Mouse (Mus musculus): Measurements from ENCODE around the gene Xpo6.

The Xpo6 gene

DNA sequence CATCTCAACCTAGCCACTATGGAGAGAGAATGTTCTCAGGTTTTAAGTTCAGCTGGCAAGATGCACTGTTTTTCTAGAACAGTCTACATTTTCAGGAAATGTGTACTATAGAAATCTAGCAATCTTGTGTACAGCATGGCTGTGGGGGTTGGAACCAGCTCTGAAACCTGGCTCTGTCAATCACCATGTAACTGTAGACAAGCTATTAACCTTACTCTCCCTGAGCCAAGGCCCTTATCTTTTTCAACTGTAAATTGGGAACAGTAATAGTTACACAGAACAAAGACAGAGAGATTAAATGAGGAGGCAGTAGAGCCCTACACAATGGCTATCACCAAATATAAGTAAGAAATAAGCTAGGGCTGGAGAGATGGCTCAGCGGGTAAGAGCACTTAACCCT, 8.8 kb downstream of the Xpo6 start:
- no peak for DNase-seq (ENCODE audit: low spot score)

DNA sequence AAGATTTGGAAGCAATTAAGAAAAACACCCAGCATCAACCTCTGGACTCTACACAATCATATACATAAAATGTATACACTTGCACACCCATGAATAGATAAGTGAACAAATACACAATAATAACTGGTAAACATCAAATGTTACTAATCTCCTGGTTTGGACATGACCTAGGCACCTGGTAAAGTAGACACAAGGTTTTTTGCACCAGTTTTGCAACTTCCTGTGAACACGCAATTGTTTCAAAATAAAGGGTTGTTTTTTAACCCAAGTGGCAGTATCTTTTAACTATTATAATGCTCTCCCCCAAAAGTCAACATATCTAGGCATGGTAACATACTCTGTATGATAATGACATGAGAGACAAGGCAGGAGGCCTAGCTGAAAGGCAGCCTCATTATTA, 10.8 kb downstream of the Xpo6 start:
- no peak for DNase-seq (ENCODE audit: low spot score)

GRCm38 (mm10) chr7:126185999-126186398, 14.3 kb downstream of the Xpo6 start:
- no peak for DNase-seq (ENCODE audit: low spot score)

GRCm38 (mm10) chr7:126183583-126183982, 16.7 kb downstream of the Xpo6 start:
- DNase-seq (ENCODE audit: low spot score), result no peak

DNA sequence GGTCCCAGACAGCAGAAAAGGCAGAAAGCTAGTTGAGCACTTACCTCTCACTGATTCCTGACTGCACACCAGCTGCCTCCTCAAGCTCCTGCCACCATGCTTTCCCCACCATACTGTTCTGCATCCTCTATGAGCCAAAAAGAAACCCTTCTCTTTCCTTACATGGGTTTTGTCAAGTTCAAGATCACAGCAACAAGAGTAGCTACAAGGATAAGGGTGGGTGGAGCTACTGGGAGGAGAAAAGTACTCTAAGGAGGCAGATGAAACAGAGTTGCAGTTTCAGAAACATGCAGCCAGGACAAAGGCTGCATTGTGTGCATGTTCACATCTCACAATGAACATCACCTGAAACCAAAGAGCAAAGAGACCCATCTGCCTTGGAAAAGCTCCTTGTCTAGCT, 18.8 kb downstream of the Xpo6 start:
- DNase-seq (ENCODE audit: low spot score), result no peak

DNA sequence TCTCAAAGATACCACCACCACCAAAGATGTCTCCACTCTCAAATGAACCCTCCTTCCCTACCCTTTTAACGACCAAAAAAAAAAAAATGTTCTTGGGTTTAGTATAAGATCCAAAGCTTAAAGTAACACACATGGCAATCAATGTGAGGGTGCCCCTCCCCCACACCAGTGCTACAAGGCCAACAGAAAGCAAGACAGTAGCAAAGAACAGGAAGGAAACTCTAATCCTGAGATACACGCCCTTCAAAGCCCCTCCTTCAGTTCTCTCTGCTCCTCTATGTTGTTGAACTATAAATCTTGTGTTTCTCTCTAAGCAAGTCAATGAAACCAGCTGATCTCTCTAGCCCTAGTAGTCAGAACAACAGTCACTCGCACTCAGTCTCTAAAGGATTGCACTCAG, 19.3 kb downstream of the Xpo6 start:
- DNase-seq (ENCODE audit: low spot score), result peak; percentile 57

DNA sequence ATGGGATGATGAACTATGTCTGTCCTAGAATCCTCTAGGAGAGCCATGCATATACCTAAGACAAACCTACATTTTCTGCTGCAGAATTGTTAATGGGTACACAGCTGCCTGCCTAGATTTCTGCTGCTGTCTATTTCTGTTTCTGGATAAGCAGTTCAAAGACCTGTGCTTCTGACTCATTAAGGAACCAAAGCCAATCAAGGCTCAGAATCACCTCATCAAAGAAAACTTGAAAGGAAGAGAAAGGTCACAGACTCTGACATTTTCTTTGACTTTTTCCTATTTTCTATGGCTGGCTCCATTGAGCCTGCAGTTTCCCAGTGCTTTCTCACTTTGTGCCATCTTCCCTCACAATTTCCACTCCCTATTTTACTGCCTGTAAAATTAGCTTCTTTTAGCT, 21.5 kb downstream of the Xpo6 start:
- no peak for DNase-seq (ENCODE audit: low spot score)

GRCm38 (mm10) chr7:126175999-126176398, 24.3 kb downstream of the Xpo6 start:
- DNase-seq (ENCODE audit: low spot score), result no peak

DNA sequence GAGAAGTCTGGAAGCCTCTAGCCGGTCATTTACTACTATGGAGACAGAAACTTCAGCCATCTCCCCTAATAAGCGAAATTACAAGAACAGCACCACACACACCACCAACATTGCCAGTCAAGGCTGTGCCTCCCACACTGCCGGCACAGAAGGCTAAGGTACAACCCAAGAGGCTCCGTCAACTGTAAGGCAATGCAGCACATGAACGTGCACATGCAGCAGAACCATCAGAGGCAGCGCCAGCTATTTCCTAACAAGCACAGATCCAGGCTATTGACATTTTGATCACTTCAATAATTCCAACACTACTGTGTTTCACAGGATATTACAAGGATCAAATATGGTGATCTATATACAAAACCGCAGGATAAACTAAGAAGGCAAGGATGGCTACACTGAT, 24.8 kb downstream of the Xpo6 start:
- no peak for DNase-seq (ENCODE audit: low spot score)

DNA sequence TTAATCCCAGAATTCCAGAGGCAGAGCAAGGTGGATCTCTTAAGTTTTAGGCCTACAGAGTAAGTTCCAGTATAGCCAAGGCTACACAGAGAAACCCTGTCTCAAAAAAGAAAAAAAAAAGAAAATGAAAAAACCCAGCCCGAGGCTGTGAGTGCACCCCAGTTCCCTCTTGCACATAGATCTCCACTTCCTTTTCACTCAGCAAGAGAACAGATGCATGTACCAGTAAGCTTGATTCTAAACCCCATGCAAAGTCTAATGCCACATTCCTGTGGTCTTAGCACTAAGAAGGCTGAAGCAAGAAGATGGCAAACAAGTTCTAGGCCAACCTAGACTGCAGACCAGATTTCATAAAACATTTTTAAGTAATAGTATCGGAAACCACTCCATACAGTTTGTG, 25.4 kb downstream of the Xpo6 start:
- DNase-seq (ENCODE audit: low spot score), result no peak

- no peak for DNase-seq (ENCODE audit: low spot score)
Measured at GRCm38 (mm10) chr7:126172001-126172400, 28.3 kb downstream of the Xpo6 start.

DNA sequence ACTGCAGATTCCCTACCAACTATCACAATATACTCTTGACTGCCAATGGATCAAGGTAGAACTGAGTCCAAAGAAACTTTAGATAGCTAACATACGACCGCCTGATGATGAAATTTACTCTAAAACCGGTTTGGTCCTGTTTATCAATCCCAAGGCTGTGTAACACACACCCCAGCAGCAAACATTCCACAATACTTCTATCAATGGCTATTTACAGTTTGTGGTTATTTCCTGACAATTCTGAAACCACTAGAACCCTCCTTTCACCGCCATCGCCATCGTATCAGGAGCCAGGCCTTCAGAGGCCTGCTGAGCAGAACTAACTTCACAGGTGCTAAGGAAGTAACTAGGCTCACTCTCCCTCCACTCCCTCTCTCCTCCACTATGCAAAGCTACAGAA, 31.7 kb downstream of the Xpo6 start:
- peak; percentile 11 for DNase-seq (ENCODE audit: low spot score)

DNA sequence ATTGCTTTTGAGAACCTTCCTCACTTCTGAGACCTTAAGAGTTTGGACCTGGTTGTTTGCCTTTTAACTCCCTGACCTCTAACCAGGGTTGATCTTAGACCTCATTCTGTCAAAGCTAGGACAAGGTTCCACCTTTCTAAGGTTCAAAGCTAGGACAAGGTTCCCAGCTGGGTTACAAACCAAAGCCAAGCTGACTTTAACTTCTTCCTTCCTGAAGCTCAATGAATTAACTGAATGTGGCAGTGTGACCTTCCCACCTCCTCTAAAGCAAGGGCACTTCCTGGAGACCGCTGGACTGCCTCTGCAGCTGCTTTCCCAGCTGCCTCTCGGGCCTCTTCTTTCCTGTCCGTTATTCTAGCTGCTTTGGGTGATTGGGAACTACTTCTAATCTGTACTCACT, 32.9 kb downstream of the Xpo6 start:
- no peak for DNase-seq (ENCODE audit: low spot score)

DNA sequence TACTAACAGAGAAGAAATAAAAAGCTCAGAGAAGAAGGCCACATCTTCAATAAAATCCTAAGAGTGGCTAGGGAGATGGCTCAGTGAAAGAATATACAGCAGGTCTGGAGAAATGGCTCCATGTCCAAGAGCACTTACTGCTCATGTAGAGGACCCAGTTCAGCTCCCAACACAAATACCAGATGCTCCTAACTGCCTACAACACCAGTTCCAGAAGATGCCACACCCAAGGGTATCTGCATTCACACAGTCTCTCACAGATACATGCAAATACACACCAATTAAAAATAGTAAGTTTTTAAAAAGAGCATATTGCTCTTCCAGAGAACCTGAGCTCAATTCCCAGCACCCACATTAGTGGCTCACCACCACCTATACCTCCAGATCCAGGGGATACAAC, 33.7 kb downstream of the Xpo6 start:
- DNase-seq (ENCODE audit: low spot score), result no peak

- no peak for DNase-seq (ENCODE audit: low spot score)
Measured at GRCm38 (mm10) chr7:126158238-126158637, 42.1 kb downstream of the Xpo6 start.

DNA sequence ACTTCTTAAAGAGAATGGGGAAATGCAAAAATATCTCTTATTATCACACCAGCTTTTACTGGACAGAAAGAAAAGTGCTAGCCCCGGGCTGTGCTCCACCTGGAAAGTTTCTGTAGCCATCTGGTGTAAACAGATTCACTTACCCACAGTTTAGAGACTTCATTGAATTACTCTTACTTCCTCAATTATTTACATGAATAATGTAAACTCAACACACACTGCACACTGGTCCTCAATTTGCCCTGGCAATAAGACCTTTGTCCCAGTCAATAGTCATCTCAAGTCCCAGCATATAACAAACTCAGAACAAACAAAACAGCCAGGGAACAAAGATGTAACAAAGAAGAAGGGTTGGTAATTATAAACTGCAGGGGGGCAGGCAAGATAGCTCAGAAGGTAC, 44.6 kb downstream of the Xpo6 start:
- DNase-seq (ENCODE audit: low spot score), result no peak

DNA sequence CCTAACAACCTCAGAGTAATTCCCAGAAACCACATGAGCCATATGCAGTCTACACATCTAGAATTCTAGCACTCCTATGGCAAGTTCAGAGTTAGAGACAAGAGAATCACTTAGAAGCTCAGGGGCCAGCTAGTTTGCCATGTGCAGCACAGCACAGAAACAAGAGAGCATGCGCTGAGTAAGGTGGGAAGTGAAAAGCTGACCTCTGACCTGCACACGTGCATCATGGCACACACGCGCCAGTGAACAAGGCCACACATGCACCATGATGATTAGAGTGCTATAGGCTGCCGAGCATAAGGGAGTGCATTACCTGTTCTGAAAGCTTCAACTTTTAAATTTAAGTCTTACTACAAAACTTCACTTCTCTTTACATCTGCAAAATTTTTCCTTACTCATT, 45.6 kb downstream of the Xpo6 start:
- DNase-seq (ENCODE audit: low spot score), result no peak

GRCm38 (mm10) chr7:126152324-126152723, 48.0 kb downstream of the Xpo6 start:
- no peak for DNase-seq (ENCODE audit: low spot score)

DNA sequence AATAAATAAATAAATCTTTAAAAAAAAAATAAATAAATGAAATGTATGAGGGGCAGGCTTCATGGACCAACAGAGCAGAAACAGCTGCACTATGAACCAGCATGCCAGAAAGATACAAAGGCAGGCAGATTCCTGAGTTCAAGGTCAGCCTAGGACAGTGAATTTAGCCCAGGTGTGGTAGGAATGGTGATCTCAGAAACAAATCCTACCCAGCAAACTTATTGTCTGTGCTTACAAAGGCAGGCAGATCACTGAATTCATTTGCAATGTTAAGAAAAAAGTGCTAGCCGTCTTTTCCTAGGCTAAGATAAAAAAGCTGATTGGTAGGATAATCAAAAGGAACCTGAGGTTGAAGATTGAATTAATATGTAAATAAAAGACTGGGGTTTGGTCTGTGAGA, 54.1 kb downstream of the Xpo6 start:
- DNase-seq (ENCODE audit: low spot score), result no peak

- no peak for DNase-seq (ENCODE audit: low spot score)
Measured at GRCm38 (mm10) chr7:126144364-126144763, 55.9 kb downstream of the Xpo6 start.

- DNase-seq (ENCODE audit: low spot score), result no peak
Measured at GRCm38 (mm10) chr7:126137850-126138249, 62.5 kb downstream of the Xpo6 start.

DNA sequence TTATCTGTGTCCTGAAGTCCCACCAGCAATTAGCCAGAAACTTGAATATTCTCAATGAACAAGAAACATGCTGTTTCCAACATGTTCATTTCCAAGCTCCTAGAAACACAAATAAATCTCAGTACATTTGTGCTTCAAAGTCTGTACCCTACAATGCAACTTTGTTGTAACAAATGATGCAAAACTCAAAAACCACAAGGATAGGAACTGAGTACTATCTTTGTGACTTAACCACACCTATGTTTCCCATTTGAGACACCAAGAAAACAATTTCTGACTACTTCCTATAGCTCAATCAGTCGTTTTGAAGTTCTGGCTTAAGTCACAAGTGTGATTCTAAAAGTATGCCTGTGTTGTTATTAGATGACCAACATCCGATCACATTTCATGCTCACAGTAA, 64.9 kb downstream of the Xpo6 start:
- peak; percentile 25 for DNase-seq (ENCODE audit: low spot score)

GRCm38 (mm10) chr7:126134634-126135321, 65.5 kb downstream of the Xpo6 start:
- DNase-seq (ENCODE audit: low spot score), result peak; percentile 53

DNA sequence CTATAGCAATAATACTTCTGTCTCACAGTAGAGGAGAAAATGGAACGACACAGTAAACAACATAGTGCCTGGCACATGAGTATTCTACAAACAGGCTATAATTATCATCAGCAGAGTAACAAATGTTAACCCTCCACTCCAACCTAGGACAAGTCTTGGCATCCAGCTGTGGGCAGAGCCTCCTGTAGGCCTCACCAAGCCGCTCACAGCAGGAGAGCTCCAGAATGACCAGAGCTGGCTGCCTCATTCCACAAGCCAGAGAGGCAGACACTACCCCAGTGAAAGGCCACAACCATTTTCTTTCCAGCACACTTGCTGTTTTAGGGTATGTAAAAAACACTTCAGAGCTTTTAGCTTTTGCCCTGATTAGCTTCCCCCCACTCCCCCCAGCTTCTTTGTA, 72.6 kb downstream of the Xpo6 start:
- no peak for DNase-seq (ENCODE audit: low spot score)

DNA sequence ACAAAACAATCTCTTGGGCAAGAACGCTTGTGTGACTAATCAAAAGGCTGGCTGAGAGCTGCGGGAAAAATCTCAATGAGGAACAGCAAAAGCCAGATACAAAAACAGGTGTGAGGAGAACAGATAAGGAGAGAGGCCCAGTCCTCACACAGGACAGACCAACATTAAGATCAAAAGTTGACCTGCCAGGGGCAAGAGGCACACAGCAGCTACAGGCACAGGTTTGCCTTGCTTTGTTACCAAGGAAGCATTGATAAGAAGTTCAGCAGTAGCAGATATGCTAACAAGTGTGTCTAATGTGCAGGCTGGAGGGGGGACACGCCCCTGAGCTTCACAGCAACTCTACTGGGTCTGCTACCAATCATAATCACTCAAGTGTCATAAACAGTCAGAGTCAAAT, 73.8 kb downstream of the Xpo6 start:
- DNase-seq (ENCODE audit: low spot score), result no peak

Data from lung, postnatal 25 days (tissue).